Mouse (Mus musculus) heart, postnatal 0 days (tissue): ENCODE results near the gene Stpg3. TPM values are rescaled to one million over a fixed set of nuclear protein-coding genes. Genes with fewer than 3 reads are reported as not detected.

Experiments used
- ATAC-seq: fragments of 200-750 bp; cut with Nextera tagmentation; 2 replicates; pipeline ENCODE4 v1.8.0; 2017; ENCODE audit warnings: low read depth, moderate number of reproducible peaks, moderate library complexity; ENCODE audit not compliant: insufficient read depth
- DNase-seq: peaks from one replicate; pipeline ENCODE4 v3.0.0-alpha.2; 2016; ENCODE audit warnings: low spot score
- H3K27ac ChIP-seq: fragments of 300-500 bp; sonication (generic); 2 replicates; pipeline ENCODE4 v1.5.1; 2014; ENCODE audit warnings: low read depth, mild to moderate bottlenecking
- H3K27me3 ChIP-seq: fragments of 300-500 bp; sonication (generic); 2 replicates; pipeline ENCODE4 v1.6.1; 2014; ENCODE audit warnings: low read length, mixed read lengths; ENCODE audit not compliant: control insufficient read depth, insufficient read depth
- H3K36me3 ChIP-seq: fragments of 300-500 bp; sonication (generic); replicated peaks from 2 replicates; pipeline ENCODE4 v1.6.1; 2014; ENCODE audit warnings: low read length, mixed read lengths; ENCODE audit not compliant: control insufficient read depth, insufficient read depth
- H3K4me1 ChIP-seq: fragments of 300-500 bp; sonication (generic); 2 replicates; pipeline ENCODE4 v1.6.1; 2014; ENCODE audit warnings: antibody characterized with exemption; ENCODE audit not compliant: control insufficient read depth, insufficient read depth
- H3K4me2 ChIP-seq: fragments of 300-500 bp; sonication (generic); 2 replicates; pipeline ENCODE4 v1.6.1; 2014; ENCODE audit warnings: low read depth, mild to moderate bottlenecking, low read length, moderate library complexity
- H3K4me3 ChIP-seq: fragments of 300-500 bp; sonication (generic); 2 replicates; pipeline ENCODE4 v1.5.1; 2014; ENCODE audit warnings: low read depth, low read length
- H3K9ac ChIP-seq: fragments of 300-500 bp; sonication (generic); replicated peaks from 2 replicates; pipeline ENCODE4 v1.6.1; 2014; ENCODE audit warnings: low read depth, low read length, mixed read lengths
- H3K9me3 ChIP-seq: fragments of 300-500 bp; sonication (generic); replicated peaks from 2 replicates; pipeline ENCODE4 v1.6.1; 2016; ENCODE audit warnings: low read length; ENCODE audit not compliant: control insufficient read depth
- CTCF ChIP-seq: IDR thresholded peaks from 2 replicates; pipeline ENCODE4 v1.5.1; 2016; ENCODE audit warnings: antibody characterized with exemption, control low read depth, low read depth
- EP300 ChIP-seq: IDR thresholded peaks from 2 replicates; pipeline ENCODE4 v1.6.1; 2016; ENCODE audit warnings: antibody characterized with exemption, low read depth
- WGBS: fragments of 180-500 bp; shearing (Covaris S2); extraction: QIAGEN DNeasy Blood & Tissue Kit; methylation state at CpG from one replicate; pipeline ENCODE4 v1.1.7; 2014; 5-methylcytosine and 5-hydroxymethylcytosine counted together
- polyA plus RNA-seq: library from polyadenylated mRNA; unstranded; fragments of >200 nt; fragmentation: Nextera tagmentation; extraction: Ambion mirVana; gene quantifications from 2 replicates; pipeline ENCODE4 v1.2.1, GENCODE M21; 2015
- total RNA-seq: library from RNA; depleted of rRNA; stranded (reverse); fragments of >200 nt; gene quantifications from 2 replicates; pipeline ENCODE4 v1.2.3, GENCODE M21; 2014; ENCODE audit warnings: low replicate concordance; rRNA removed

Gene Stpg3
- total RNA-seq (not detected in 2 replicates), polyA plus RNA-seq (not detected in 2 replicates)

DNA sequence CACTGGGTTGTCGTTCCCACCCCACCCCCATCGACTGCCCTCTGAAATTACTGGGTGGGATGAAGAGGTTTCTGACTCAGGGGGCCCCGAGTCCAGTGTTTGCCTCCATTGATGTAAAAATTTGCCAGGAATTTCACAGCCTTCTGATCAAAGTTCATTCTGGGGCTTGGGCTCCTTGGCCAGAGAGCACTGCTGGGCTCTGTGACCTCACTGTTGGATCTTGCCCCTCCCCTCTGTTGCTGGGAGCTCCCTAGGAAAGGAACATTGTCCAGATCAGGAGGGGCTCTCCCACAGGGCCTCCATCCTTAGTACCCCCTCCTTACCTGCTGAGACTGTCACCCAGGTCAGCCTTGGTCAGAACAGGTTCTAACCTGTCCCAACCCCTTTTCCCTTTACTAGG is at the start of gene Stpg3:
Stpg3 (minus strand) TSS at position 194 of the 400 bp plus-strand sequence.
- no peak within 1 kb of the TSS for H3K4me2 ChIP-seq
- H3K4me1 ChIP-seq: peaks cover 10% of the 10 kb centered on the region
- H3K27me3 ChIP-seq: no peaks in the 10 kb centered on the region
- ATAC-seq: no peak
- no peak for DNase-seq
- H3K36me3 ChIP-seq: no peaks in the 10 kb centered on the region
- H3K27ac ChIP-seq: no peak within 1 kb of the TSS
- no peak within 1 kb of the TSS for H3K9ac ChIP-seq
- WGBS: 71% methylated on average over 3 of the region's 3 CpGs
- no peak within 1 kb of the TSS for H3K4me3 ChIP-seq
- H3K9me3 ChIP-seq: no peaks in the 10 kb centered on the region
- no peak for TF ChIP-seq CTCF
- no peak for TF ChIP-seq EP300

DNA sequence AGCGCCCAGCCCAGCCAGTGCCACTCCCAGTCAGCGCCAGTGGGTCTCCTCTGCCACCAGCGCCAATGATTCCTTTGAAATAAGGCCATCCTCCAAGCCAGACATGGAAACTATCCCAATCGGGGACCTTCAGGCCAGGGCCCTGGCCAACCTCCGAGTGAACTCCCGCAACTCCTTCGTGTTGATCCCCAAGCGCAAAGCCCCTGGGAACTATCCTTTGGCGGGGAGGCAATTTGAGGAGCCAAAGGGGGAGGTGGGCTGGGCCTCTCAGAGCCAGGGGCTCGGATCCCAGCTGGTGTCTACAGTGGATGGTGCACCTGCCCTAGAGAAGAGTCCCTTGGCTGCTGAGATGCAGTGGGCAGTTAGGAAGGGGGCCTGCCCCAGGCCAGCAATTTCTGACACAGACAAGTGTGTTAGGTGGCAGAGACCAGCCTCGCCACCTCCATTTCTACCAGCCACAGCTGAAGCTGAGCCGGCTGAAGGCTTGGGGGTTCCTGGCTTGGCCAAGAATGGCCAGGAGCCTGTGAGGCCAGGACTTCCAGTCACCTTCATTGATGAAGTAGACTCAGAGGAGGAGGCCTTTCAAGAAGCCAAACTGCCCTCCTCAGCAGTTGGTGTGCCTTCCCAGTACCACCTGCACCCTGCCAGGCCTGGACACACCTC is 49.3 kb upstream of the Stpg3 start:
- no peak for TF ChIP-seq EP300
- TF ChIP-seq CTCF: no peak
- ATAC-seq: no peak
- Histone ChIP-seq H3K4me2 (peak overlapping the region; percentile 90), H3K27ac (no peak overlapping the region), H3K36me3 (peaks cover 2% of the 10 kb centered on the region), H3K4me1 (peaks cover 28% of the 10 kb centered on the region), H3K4me3 (peak overlapping the region; percentile 60), H3K9ac (peak overlapping the region; percentile 41; the same call in 1 of the 2 replicates), H3K27me3 (no peaks in the 10 kb centered on the region), H3K9me3 (no peaks in the 10 kb centered on the region)
- no peak for DNase-seq
- 30% methylated on average over 12 of the region's 12 CpGs for WGBS

DNA sequence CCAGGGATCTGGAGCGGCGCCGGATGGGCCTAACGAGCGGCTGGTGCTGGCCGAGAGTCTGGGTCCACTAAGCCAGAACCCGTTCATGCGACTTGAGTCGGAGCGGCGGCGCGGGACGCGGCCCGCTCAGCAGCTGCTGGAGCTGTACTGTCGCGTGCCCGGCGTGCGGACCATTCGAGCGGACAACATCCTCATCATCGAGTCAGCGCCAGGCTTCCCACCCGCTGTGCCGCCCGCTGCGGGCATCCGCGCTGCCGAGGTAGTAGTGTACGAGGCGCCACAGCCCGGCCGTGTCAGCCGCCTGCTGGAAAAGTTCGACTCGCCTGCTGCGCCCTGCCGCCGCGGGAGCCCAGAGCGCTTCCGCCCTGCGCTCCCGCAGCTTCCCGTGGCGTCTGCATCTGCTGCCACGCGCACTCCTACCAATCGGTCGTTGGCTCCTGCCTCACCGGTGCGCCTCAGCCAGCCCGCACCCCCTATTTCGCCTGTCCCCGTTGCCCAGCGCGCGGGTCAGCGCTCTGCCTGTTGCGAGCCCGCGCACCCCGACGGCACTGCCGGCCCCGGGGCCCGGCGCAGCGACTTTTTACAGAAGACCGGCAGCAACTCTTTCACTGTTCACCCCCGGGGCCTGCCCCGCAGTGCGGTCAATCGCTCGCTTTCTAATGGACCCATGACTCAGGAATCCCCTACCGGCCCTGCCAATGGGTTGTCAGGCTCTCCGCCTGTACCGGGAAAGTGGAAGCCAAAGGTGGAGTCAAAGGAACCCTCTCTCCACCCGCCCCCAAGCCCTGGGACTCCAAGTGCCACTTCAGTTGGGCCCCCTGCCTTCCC is 48.6 kb upstream of the Stpg3 start:
- no peak for TF ChIP-seq CTCF
- TF ChIP-seq EP300: no peak
- under 1% methylated on average over 76 of the region's 82 CpGs for WGBS
- Histone ChIP-seq H3K4me1 (peaks cover 28% of the 10 kb centered on the region), H3K9ac (peak overlapping the region; percentile 41), H3K27ac (no peak overlapping the region), H3K27me3 (no peaks in the 10 kb centered on the region), H3K4me3 (peak overlapping the region; percentile 60), H3K4me2 (peak overlapping the region; percentile 90), H3K36me3 (no peaks in the 10 kb centered on the region), H3K9me3 (no peaks in the 10 kb centered on the region)
- no peak for DNase-seq
- peak; percentile 13 for ATAC-seq

DNA sequence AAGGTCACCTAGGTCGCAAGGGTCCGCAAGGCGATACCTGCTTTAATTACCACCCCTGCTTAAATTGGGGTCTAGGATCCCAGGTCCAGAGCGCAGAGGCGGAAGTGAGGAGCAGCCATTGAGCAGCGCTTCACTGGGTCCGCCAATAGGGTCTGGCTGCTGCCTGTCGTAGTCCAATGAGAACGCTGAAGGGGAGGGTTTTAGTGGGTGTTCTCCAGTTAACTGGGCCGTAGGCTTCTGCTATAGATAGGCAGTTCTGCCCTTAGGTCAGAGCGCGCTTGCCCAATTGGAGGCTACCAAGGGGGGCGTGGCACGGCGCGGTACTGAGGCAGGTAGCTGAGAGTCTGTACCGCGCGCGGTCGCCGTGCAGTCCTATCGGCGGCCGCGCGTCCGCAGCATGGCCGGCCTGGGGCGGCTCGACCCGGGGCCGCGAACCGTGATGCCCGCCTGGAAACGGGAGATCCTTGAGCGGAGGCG is 47.9 kb upstream of the Stpg3 start, which contains the start of gene Tprn:
Tprn (plus strand) TSS at position 328 of the 477 bp plus-strand sequence.
- ATAC-seq (peak; percentile 98), DNase-seq (peak; percentile 97)
- peak within 1 kb of the TSS; percentile 69 for H3K27ac ChIP-seq
- peak within 1 kb of the TSS; percentile 60 for H3K4me3 ChIP-seq
- peak within 1 kb of the TSS; percentile 41 for H3K9ac ChIP-seq
- no peaks in the 10 kb centered on the region for H3K27me3 ChIP-seq
- TF ChIP-seq CTCF: no peak
- no peak for TF ChIP-seq EP300
- H3K9me3 ChIP-seq: no peaks in the 10 kb centered on the region
- peaks cover 27% of the 10 kb centered on the region for H3K4me1 ChIP-seq
- WGBS: under 1% methylated on average over 39 of the region's 39 CpGs
- H3K36me3 ChIP-seq: no peaks in the 10 kb centered on the region
- H3K4me2 ChIP-seq: peak within 1 kb of the TSS; percentile 90

DNA sequence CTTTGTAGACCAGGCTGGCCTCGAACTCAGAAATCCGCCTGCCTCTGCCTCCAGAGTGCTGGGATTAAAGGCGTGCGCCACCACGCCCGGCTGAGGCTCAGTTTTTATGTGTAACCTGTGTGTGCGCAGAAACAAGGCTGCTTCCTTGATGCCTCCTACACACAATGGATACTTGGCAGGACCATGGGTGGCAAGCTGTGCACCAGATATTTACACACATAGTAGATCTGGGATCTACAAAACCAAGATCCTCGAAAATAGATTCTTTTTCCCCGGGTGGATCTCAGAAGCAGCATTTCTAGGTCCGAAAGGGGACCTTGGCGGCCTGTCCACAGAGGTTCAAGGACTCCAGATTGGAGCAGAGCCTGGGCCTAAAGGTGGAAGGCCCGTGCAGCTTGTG is 47.4 kb upstream of the Stpg3 start:
- peak overlapping the region; percentile 90 for H3K4me2 ChIP-seq
- no peaks in the 10 kb centered on the region for H3K36me3 ChIP-seq
- no peaks in the 10 kb centered on the region for H3K9me3 ChIP-seq
- peaks cover 22% of the 10 kb centered on the region for H3K4me1 ChIP-seq
- no peak for TF ChIP-seq CTCF
- TF ChIP-seq EP300: no peak
- no peaks in the 10 kb centered on the region for H3K27me3 ChIP-seq
- H3K27ac ChIP-seq: peak overlapping the region; percentile 69
- 0 out of 2 replicates have a peak overlapping the region, but pooled peaks have one; percentile 41 for H3K9ac ChIP-seq
- peak overlapping the region; percentile 60 for H3K4me3 ChIP-seq
- WGBS: 44% methylated on average over 11 of the region's 12 CpGs
- DNase-seq (no peak), ATAC-seq (peak; percentile 1; the same call in 1 of the 2 replicates)
